Mouse (Mus musculus): ENCODE results near the gene Rad52. TPM values are rescaled to one million over a fixed set of nuclear protein-coding genes. Genes with fewer than 3 reads are reported as not detected.

Gene Rad52
- total RNA-seq, 2 experiments from 2014 or later, result 14.2 to 19.9 TPM

Other genes with a start within 250 kb of the Rad52 start
- gene Erc1, start 54.5 kb upstream of the Rad52 start, total RNA-seq (2014; fragmentation: Nextera tagmentation), result 6.6 and 7.5 TPM in 2 replicates
- gene Erc1, start 54.5 kb upstream of the Rad52 start, total RNA-seq (2017), result 4.7 and 7.2 TPM in 2 replicates
- gene Wnk1, start 136.0 kb downstream of the Rad52 start, total RNA-seq (2014; fragmentation: Nextera tagmentation), result 245 and 250 TPM in 2 replicates
- gene Wnk1, start 136.0 kb downstream of the Rad52 start, total RNA-seq (2017), result 163 and 168 TPM in 2 replicates
- not detected in 2 replicates for gene Ninj2, start 190.7 kb downstream of the Rad52 start, total RNA-seq (2014; fragmentation: Nextera tagmentation)
- gene Ninj2, start 190.7 kb downstream of the Rad52 start, total RNA-seq (2017), result not detected in 2 replicates

Measured in granulocyte monocyte progenitor cell, adult 5-6 weeks (primary cell).